Mouse (Mus musculus): Measurements from ENCODE around the gene Pgghg. TPM values are rescaled to one million over a fixed set of nuclear protein-coding genes. Genes with fewer than 3 reads are reported as not detected.
"Not testable (repeated sequence)": the region's sequence is repeated elsewhere in the genome, so short reads cannot be mapped to it uniquely, and the experiment has no call there.

Gene Pgghg
- polyA plus RNA-seq, 1 experiment from 2014 or later: 8.2 TPM

- no peak overlapping the region for H3K4me2 ChIP-seq
- 41% methylated on average over 2 of the region's 2 CpGs for WGBS
Measured at GRCm38 (mm10) chr7:140962733-140963132, 21.5 kb downstream of the Pgghg start.

GRCm38 (mm10) chr7:140966921-140967320, 25.7 kb downstream of the Pgghg start, which contains the start of gene Ifitm1:
Gene Ifitm1, plus strand, starts transcription at chr7:140967221.
- H3K4me1 ChIP-seq (replicated peaks): peaks cover 5% of the 10 kb centered on the region; the same call in 1 of the 2 replicates
- no peak within 1 kb of the TSS for H3K9ac ChIP-seq
- H3K27me3 ChIP-seq: peaks cover 8% of the 10 kb centered on the region; the same call in 1 of the 2 replicates
- no peak for ATAC-seq (ENCODE audit: low read depth)
- H3K27ac ChIP-seq (replicated peaks): no peak within 1 kb of the TSS
- no peaks in the 10 kb centered on the region for H3K36me3 ChIP-seq
- no peak within 1 kb of the TSS for H3K4me2 ChIP-seq
- WGBS: 78% methylated on average over 4 of the region's 4 CpGs
- H3K4me3 ChIP-seq: no peak within 1 kb of the TSS
- no peaks in the 10 kb centered on the region for H3K9me3 ChIP-seq

More at GRCm38 (mm10) chr7:140962733-140963132, 21.5 kb downstream of the Pgghg start:
- H3K9me3 ChIP-seq: no peaks in the 10 kb centered on the region
- H3K4me3 ChIP-seq: no peak overlapping the region
- peaks cover 1% of the 10 kb centered on the region; the same call in 1 of the 2 replicates for H3K27me3 ChIP-seq
- peaks cover 15% of the 10 kb centered on the region for H3K4me1 ChIP-seq (replicated peaks)
- no peak overlapping the region for H3K27ac ChIP-seq (replicated peaks)
- no peaks in the 10 kb centered on the region for H3K36me3 ChIP-seq
- no peak overlapping the region for H3K9ac ChIP-seq
- ATAC-seq (ENCODE audit: low read depth): no peak

GRCm38 (mm10) chr7:140967862-140968591, 26.8 kb downstream of the Pgghg start:
- H3K27ac ChIP-seq (replicated peaks): no peak overlapping the region
- no peak overlapping the region for H3K9ac ChIP-seq
- no peak for ATAC-seq (ENCODE audit: low read depth)
- peaks cover 5% of the 10 kb centered on the region; the same call in 1 of the 2 replicates for H3K4me1 ChIP-seq (replicated peaks)
- no peaks in the 10 kb centered on the region for H3K36me3 ChIP-seq
- H3K4me2 ChIP-seq: no peak overlapping the region
- no peaks in the 10 kb centered on the region for H3K9me3 ChIP-seq
- H3K4me3 ChIP-seq: no peak overlapping the region
- peaks cover 8% of the 10 kb centered on the region; the same call in 1 of the 2 replicates for H3K27me3 ChIP-seq
- WGBS: 8% methylated on average over 14 of the region's 14 CpGs

GRCm38 (mm10) chr7:140968710-140969109, 27.5 kb downstream of the Pgghg start:
- not testable (repeated sequence) for H3K9me3 ChIP-seq; H3K4me2 ChIP-seq; H3K4me3 ChIP-seq; H3K27me3 ChIP-seq; H3K36me3 ChIP-seq; H3K9ac ChIP-seq; H3K27ac ChIP-seq (replicated peaks); H3K4me1 ChIP-seq (replicated peaks); ATAC-seq (ENCODE audit: low read depth)
- WGBS: 18% methylated on average over 3 of the region's 3 CpGs

GRCm38 (mm10) chr7:140970931-140971330, 29.7 kb downstream of the Pgghg start:
- ATAC-seq (ENCODE audit: low read depth): no peak
- WGBS: 48% methylated on average over 7 of the region's 7 CpGs

GRCm38 (mm10) chr7:140971479-140972171, 30.4 kb downstream of the Pgghg start:
- Histone ChIP-seq H3K9me3 (no peaks in the 10 kb centered on the region), H3K4me1 (replicated peaks) (peaks cover 10% of the 10 kb centered on the region), H3K9ac (no peak overlapping the region), H3K36me3 (no peaks in the 10 kb centered on the region), H3K4me2 (no peak overlapping the region), H3K4me3 (no peak overlapping the region), H3K27me3 (peaks cover 18% of the 10 kb centered on the region), H3K27ac (replicated peaks) (no peak overlapping the region)
- ATAC-seq (ENCODE audit: low read depth): no peak
- 87% methylated on average over 8 of the region's 8 CpGs for WGBS

More at GRCm38 (mm10) chr7:140970931-140971330, 29.7 kb downstream of the Pgghg start:
- Histone ChIP-seq H3K27ac (replicated peaks) (no peak overlapping the region), H3K4me3 (no peak overlapping the region), H3K9ac (no peak overlapping the region), H3K27me3 (peaks cover 18% of the 10 kb centered on the region), H3K4me1 (replicated peaks) (peaks cover 10% of the 10 kb centered on the region), H3K36me3 (no peaks in the 10 kb centered on the region), H3K9me3 (no peaks in the 10 kb centered on the region), H3K4me2 (no peak overlapping the region)

GRCm38 (mm10) chr7:140973396-140974165, 32.4 kb downstream of the Pgghg start:
- Histone ChIP-seq H3K4me1 (replicated peaks) (peaks cover 5% of the 10 kb centered on the region), H3K27ac (replicated peaks) (no peak overlapping the region), H3K4me3 (no peak overlapping the region), H3K27me3 (peaks cover 13% of the 10 kb centered on the region), H3K4me2 (no peak overlapping the region), H3K9me3 (no peaks in the 10 kb centered on the region), H3K36me3 (no peaks in the 10 kb centered on the region), H3K9ac (no peak overlapping the region)
- 10% methylated on average over 14 of the region's 14 CpGs for WGBS
- no peak for ATAC-seq (ENCODE audit: low read depth)

- H3K4me3 ChIP-seq: no peak overlapping the region
- no peaks in the 10 kb centered on the region for H3K9me3 ChIP-seq
- peaks cover 5% of the 10 kb centered on the region for H3K4me1 ChIP-seq (replicated peaks)
- WGBS: 16% methylated on average over 9 of the region's 9 CpGs
- peaks cover 9% of the 10 kb centered on the region for H3K27me3 ChIP-seq
- no peak overlapping the region for H3K4me2 ChIP-seq
- ATAC-seq (ENCODE audit: low read depth): no peak
- H3K27ac ChIP-seq (replicated peaks): no peak overlapping the region
- H3K9ac ChIP-seq: no peak overlapping the region
- no peaks in the 10 kb centered on the region for H3K36me3 ChIP-seq
Measured at GRCm38 (mm10) chr7:140974940-140975339, 33.7 kb downstream of the Pgghg start.

- Histone ChIP-seq H3K4me3 (no peak overlapping the region), H3K27ac (replicated peaks) (no peak overlapping the region), H3K9me3 (no peaks in the 10 kb centered on the region), H3K9ac (no peak overlapping the region), H3K36me3 (no peaks in the 10 kb centered on the region), H3K4me2 (no peak overlapping the region), H3K27me3 (peaks cover 9% of the 10 kb centered on the region), H3K4me1 (replicated peaks) (peaks cover 5% of the 10 kb centered on the region)
- ATAC-seq (ENCODE audit: low read depth): no peak
- WGBS: 20% methylated on average over 3 of the region's 3 CpGs
Measured at GRCm38 (mm10) chr7:140975465-140975864, 34.3 kb downstream of the Pgghg start.

GRCm38 (mm10) chr7:140976720-140977119, 35.5 kb downstream of the Pgghg start:
- H3K4me1 ChIP-seq (replicated peaks); H3K27me3 ChIP-seq; H3K27ac ChIP-seq (replicated peaks); H3K4me2 ChIP-seq; H3K9ac ChIP-seq; ATAC-seq (ENCODE audit: low read depth); H3K36me3 ChIP-seq; H3K9me3 ChIP-seq; H3K4me3 ChIP-seq: not testable (repeated sequence)
- 91% methylated on average over 9 of the region's 9 CpGs for WGBS

- Histone ChIP-seq H3K4me3 (no peak overlapping the region), H3K9ac (no peak overlapping the region), H3K27me3 (no peaks in the 10 kb centered on the region), H3K9me3 (no peaks in the 10 kb centered on the region), H3K4me1 (replicated peaks) (no peaks in the 10 kb centered on the region), H3K4me2 (no peak overlapping the region), H3K27ac (replicated peaks) (no peak overlapping the region), H3K36me3 (no peaks in the 10 kb centered on the region)
- 88% methylated on average over 8 of the region's 8 CpGs for WGBS
- no peak for ATAC-seq (ENCODE audit: low read depth)
Measured at GRCm38 (mm10) chr7:140981704-140982103, 40.5 kb downstream of the Pgghg start.

GRCm38 (mm10) chr7:140982971-140983370, 41.8 kb downstream of the Pgghg start:
- no peak overlapping the region for H3K9ac ChIP-seq
- WGBS: 91% methylated on average over 7 of the region's 7 CpGs
- no peak overlapping the region for H3K4me2 ChIP-seq
- no peaks in the 10 kb centered on the region for H3K36me3 ChIP-seq
- H3K4me3 ChIP-seq: no peak overlapping the region
- no peaks in the 10 kb centered on the region for H3K9me3 ChIP-seq
- H3K27ac ChIP-seq (replicated peaks): no peak overlapping the region
- H3K4me1 ChIP-seq (replicated peaks): no peaks in the 10 kb centered on the region
- no peaks in the 10 kb centered on the region for H3K27me3 ChIP-seq
- ATAC-seq (ENCODE audit: low read depth): no peak
